Mouse (Mus musculus): ENCODE results near the gene Ick.

GRCm38 (mm10) chr9:78107582-78107911, 1.4 kb upstream of the Ick start:
- TF ChIP-seq ZNF384 (IDR thresholded peaks at IDR 0.05; ENCODE audit: low read depth, low read length), result no peak
- TF ChIP-seq MAFK (IDR thresholded peaks at IDR 0.05; ENCODE audit: insufficient read depth, low read depth, low read length), result no peak
- no peak for TF ChIP-seq HCFC1 (IDR thresholded peaks at IDR 0.05; ENCODE audit: borderline replicate concordance, insufficient read depth, low read length)
- TF ChIP-seq ZC3H11A (IDR thresholded peaks at IDR 0.05; ENCODE audit: borderline replicate concordance, low read depth, low read length), result no peak
